Comparison of ENCODE assay signal across 16 mouse cellular contexts in genomic region chrX:162580521-162580920, GRCm38 (mm10).
"Had no signal": no experiment of that assay in that cellular context is flagged by ENCODE, and none has a peak within 500 bp of the region (broad histone marks: within the 10 kb centered on the region; RNA-seq: fewer than 3 reads in every experiment).

No protein-coding gene starts in this region.

- ATAC-seq: midbrain, embryonic 16.5 days had no signal

- H3K4me1 ChIP-seq: midbrain, embryonic 12.5 days; neural tube, embryonic 13.5 days; neural tube, embryonic 15.5 days had no signal

- H3K36me3 ChIP-seq: midbrain, embryonic 10.5 days; midbrain, embryonic 12.5 days; neural tube, embryonic 13.5 days; neural tube, embryonic 15.5 days had no signal

- H3K4me2 ChIP-seq: lung, embryonic 14.5 days; midbrain, embryonic 12.5 days; neural tube, embryonic 13.5 days; neural tube, embryonic 15.5 days had no signal

- H3K9ac ChIP-seq: lung, embryonic 14.5 days; midbrain, embryonic 12.5 days; neural tube, embryonic 13.5 days; neural tube, embryonic 15.5 days had no signal

- H3K27ac ChIP-seq: midbrain, embryonic 10.5 days; midbrain, embryonic 12.5 days; neural tube, embryonic 13.5 days; neural tube, embryonic 15.5 days had no signal

- H3K4me3 ChIP-seq: midbrain, embryonic 10.5 days; midbrain, embryonic 12.5 days; myocyte; neural tube, embryonic 13.5 days; neural tube, embryonic 15.5 days had no signal

- DNase-seq: lung, adult 18-20 months; retina, postnatal 1 day; right cerebral cortex, adult 18-20 months; right cerebral cortex, postnatal 25 days; right cerebral cortex, postnatal 4 days; spleen, adult 18-20 months; thymus, adult 18-20 months; thymus, postnatal 14 days; thymus, postnatal 36 days had no signal

- H3K9me3 ChIP-seq: midbrain, embryonic 10.5 days; midbrain, embryonic 12.5 days; neural tube, embryonic 13.5 days; neural tube, embryonic 15.5 days had no signal
